Mouse (Mus musculus): ENCODE measurements around the gene Acot4.
A peak's percentile ranks its signal among the peaks of the same experiment; 100 is the strongest.
"Not testable (repeated sequence)": the region's sequence is repeated elsewhere in the genome, so short reads cannot be mapped to it uniquely, and the experiment has no call there.

The Acot4 gene

DNA sequence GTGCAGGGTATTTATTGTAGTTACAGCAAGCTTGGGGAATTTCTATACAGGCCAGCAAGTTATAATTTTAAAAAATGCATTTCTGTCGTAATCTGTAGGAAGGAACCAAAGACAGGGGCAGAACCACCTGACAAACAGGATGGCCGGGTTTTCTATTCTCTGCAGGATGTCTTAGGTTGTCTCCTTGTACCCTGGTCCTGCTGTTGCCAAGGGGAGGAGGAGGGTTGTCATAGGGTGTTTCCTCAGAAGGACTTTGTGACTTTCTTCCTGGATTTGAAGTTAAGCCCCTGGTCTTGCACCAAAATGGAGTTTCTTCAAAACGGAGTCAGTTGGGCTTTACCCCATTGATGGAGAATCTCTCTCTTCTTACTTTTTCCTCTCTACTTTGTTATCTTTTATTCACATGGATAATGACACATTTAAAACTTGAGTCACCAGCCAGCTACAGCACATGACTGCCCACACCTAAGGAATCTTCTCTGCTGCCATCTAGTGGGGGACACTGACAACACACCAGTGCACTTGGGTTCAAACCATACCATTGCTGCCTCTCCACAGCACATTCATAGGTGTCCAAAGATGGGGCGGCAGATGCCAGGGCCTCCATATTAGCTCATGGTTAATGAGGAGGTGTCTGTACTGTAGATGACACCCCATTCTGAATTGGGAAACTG, 7.4 kb upstream of the Acot4 start:
- DNase-seq (ENCODE audit: low read depth in 1 of 2, low spot score in 2 of 2), result peak in 1 of 2 experiments; percentile 51

DNA sequence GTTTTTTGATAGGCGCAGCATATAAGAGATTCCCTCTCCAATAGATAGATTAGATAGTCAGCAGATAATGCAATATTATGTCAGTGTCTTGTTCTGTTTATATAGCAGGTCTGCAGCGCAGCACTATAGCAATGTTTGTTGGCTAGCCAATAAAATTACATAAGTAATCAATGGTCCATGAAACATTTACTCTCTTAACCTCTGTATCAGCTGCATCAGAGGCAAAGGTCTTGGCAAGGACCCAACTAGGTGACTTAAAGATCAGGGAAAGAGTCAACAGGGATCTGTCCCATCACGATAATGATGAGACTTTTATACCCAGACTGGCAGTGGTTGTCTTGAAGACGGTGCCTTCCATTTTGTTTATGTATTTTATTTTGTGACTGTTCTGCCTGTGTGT, 5.3 kb upstream of the Acot4 start:
- DNase-seq (ENCODE audit: low read depth in 1 of 2, low spot score in 2 of 2), result no peak

DNA sequence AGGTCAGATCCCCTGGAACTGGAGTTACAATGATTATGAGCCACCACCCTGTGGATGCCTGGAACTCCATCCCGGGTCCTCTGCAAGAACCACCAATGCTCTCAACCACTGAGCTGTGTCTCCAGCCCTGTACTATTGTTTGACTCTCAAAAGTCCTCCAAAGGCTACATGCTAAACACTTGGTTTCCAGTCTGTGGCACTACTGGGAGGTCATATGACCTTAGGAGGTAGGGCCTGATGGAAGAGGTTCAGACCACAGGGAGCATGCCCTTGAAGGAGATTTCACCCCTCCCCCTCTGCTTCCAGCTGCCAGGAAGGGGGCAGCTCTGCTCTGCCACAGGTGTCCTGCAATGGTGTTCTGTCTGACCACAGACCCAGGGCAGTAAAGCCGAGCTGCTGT, 4.9 kb upstream of the Acot4 start:
- DNase-seq (ENCODE audit: low read depth in 1 of 2, low spot score in 2 of 2), result not testable (repeated sequence)

DNA sequence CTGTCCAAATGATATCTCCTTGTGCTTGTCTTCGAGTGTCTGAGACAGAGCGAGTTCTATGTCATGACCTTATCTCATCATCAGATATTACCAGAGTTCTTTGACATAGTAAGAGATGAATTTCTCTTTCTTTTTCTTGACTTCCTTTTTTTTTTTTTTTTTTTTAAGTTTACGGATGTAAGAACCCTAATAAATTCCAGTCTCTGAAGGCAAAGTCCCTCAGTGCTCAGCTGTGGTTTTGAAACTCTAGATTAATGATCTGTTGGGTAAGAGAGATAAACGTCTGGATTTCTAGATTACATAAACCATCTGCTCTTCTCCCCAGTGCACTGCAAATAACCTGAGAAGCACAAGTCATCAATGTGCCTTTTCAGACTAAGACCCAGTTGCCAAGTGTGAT, 4.1 kb upstream of the Acot4 start:
- no peak for DNase-seq (ENCODE audit: low read depth in 1 of 2, low spot score in 2 of 2)

DNA sequence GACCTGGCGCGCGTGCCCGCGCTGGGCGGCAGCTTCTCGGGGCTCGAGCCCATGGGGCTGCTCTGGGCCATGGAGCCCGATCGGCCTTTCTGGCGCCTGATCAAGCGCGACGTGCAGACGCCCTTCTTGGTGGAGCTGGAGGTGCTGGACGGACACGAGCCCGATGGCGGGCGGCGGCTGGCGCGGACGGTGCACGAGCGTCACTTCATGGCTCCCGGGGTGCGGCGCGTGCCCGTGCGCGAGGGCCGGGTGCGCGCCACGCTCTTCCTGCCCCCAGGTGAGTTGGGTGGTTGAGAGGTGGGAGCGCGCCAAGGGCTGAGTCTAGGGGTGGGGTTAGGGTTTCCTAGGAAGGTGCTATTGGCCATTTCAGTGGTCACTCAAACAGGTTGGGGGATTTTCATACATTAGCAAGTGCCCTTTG, 522 bp downstream of the Acot4 start, which contains the start of gene Gm49366:
Gm49366 (plus strand) TSS at position 245 of the 421 bp plus-strand sequence.
- not testable (repeated sequence) for DNase-seq (ENCODE audit: low read depth in 1 of 2, low spot score in 2 of 2)

DNA sequence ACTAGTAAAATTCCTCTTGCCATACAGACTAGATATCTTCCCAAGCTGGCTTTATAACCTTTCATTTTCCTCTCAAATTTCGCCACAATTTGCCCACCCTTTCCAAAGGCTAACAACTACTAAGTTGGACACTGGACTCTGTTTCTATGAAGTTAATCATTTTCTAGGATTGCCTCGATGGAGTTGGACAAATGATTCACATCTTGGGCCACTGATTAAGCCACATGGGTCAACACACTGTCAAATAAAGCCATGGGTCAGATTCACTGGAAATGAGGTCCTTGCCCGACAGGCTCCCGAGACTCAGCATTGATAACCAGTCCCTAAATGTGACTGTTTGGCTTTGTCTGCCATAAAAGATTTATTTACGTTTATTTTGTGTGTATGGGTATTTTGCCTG, 4.1 kb downstream of the Acot4 start:
- DNase-seq (ENCODE audit: low read depth in 1 of 2, low spot score in 2 of 2), result no peak

DNA sequence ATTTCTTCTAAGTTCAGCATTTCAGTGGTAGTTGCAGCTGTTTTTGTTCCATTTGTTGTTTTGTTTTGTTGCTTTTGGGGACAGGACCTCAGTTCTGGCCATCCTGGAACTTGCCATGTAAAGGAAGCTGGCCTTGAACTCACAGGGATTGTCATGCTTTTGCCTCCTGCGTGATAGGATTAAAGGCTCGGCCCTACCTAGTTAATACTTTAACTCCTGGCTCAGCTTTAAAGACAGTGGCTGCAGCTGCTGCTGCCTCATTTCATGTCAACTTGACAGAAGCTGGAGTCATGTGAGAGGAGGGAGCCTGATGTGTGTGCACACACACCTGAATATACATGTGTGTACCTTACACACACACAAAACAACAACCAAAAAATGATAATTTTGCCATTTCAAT, 5.9 kb downstream of the Acot4 start:
- no peak for DNase-seq (ENCODE audit: low read depth in 1 of 2, low spot score in 2 of 2)

DNA sequence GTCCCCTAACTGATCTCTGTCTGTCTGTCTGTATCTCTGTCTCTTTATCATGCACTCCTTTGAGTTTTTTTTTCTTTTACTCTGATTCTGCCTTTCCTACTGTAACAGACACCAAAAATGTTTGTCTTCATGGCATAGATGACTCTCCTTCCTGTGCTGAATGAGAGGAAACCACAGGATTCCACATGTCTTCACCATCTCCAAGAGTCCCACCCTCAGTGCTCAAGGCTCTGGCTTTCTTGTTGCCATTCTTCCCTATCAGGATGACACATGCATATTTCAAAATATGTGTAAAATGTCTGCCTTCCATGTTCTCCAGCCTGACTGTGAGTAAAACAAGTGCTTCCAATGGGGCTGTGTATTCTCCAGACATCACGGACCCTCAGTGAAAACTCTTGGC, 8.7 kb downstream of the Acot4 start:
- no peak for DNase-seq (ENCODE audit: low read depth in 1 of 2, low spot score in 2 of 2)

DNA sequence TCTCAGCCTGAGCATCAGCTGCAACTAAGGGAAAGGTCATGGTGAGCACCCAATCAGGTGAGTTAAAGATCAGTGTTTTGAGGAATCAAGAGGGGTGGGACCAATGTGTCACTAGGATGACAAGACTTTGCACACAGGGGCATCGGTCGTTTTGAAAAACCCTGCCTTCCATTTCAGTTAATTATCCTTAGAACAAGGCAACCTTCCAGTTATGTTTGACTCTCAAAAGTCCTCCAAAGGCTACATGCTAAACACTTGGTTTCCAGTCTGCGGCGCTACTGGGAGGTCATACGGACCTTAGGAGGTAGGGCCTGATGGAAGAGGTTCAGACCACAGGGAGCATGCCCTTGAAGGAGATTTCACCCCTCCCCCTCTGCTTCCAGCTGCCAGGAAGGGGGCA, 12.6 kb downstream of the Acot4 start:
- DNase-seq (ENCODE audit: low read depth in 1 of 2, low spot score in 2 of 2), result not testable (repeated sequence)

DNA sequence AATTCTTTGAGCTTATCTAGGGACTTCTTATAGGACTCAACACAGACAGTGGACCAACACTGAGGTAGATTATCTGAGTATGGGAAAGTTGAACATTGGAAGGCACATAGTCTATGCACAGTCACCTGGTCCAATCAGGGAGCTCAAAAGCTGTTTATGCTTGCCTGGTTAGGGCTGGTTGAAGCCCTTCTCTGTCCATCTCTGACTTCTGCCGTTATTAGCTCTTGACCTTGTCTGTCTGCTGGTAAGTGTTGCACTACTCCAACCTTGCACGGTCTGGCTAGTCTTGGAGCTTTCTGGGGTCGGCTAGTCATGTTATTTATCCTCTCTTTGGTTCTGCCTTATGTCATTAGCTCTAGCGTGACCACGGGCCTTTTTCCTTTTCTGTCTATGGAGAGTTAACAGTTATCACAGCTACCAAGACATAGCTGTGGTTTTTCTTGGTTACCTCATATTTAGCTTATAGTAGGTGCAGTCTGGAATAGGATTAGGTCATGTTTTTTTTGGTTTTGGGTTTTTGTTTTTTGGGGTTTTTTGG, 13.8 kb downstream of the Acot4 start, which contains the start of gene Acot3:
Acot3 (plus strand) TSS at position 208 of the 538 bp plus-strand sequence.
- DNase-seq (ENCODE audit: low read depth in 1 of 2, low spot score in 2 of 2), result no peak

DNA sequence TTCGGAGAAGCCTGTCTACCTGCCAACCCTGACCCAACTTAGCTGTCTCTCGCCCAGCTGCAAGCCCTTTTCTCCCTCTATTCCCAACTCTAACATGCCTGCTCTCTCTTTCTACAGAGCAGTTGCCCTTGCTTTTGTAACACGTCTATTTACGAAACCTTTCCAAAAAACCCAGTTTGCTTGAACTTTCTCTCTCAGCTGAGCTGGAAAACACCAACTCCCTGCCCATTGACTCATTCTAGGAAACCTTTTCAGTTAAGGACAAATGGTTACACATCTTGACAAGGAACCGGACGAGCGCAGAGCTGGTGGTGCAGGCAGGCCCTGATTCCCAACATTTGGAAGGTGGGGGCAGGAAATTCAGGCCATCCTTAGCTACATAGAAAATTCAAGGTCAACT, 14.4 kb downstream of the Acot4 start:
- no peak for DNase-seq (ENCODE audit: low read depth in 1 of 2, low spot score in 2 of 2)

DNA sequence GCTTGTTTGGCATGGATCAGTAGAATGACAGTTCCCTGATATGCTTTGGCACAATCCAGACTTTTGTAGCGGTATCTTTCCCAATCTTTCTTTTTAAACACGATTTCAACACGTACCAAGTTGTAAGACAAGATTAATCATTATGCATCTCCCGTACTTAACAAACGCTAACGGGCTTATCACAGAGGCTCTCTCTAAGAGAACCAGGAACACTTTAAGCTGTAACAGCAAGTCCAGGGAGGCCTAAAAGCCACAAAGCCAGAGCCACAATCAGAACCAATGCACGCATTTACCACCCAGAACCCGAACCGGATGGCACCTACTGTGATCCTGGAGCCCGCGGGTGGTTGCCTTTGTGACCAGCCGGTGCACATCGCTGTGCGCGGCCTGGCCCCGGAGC, 15.0 kb downstream of the Acot4 start:
- no peak for DNase-seq (ENCODE audit: low read depth in 1 of 2, low spot score in 2 of 2)

DNA sequence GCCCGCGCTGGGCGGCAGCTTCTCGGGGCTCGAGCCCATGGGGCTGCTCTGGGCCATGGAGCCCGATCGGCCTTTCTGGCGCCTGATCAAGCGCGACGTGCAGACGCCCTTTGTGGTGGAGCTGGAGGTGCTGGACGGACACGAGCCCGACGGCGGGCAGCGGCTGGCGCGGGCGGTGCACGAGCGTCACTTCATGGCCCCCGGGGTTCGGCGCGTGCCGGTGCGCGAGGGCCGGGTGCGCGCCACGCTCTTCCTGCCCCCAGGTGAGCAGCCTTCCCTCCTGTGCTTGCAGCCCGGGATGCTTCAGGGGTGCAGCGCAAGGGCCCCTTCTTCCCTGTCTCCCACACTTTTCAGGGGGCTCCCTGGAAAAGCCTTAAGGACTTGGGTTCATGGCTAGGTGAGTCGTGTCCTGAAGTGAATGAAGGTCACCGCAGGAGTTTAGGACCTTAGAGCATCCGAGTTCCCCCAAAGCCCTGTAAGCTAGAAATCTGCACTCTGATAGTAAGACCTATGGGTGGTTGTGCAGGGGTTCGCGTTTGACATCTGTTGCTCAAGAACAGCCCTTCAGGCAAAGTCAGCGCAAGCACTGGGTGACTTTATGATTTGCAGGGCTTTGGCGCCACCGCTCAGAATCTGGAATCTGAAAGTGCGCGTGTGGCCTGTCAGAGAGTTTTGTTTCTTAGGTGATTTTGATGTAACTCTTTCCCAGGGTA, 15.7 kb downstream of the Acot4 start:
- DNase-seq (ENCODE audit: low read depth in 1 of 2, low spot score in 2 of 2), result no peak

DNA sequence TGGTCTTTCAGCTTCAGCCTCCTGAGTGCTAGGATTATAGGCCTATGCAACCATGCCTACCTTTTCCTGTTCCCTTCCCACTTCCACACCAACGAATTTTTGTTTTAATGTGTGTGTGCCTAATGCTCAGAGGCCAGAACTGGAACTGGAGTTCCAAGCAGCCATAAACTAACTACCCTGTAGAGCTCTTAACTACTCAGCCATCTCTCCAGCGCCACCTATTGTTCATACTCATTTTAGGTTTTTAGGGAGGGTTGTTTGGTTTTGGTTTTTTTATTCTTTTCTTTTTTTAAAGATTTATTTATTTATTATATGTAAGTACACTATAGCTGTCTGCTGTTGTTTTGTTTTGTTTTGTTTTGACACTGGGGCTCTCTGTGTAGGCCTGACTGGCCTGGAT, 22.8 kb downstream of the Acot4 start:
- DNase-seq (ENCODE audit: low read depth in 1 of 2, low spot score in 2 of 2), result no peak

DNA sequence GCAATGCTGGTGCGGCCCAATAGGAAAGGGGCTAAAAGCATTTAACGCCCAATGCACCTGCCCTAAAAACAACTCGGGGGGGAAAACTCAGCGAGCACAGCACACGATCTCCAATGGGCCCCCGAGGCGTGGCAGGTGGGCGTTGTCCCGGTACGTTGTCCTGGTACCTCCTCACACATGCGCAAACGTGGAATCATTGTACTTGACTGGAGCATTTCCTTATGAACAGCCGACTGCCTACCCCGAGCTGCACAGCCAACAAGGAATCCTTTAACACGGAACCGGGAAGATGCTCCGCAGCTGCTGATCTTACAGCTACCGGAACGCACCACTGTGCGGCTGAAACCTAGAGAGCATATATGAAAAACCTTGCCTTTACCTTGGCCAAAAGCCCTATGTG, 24.2 kb downstream of the Acot4 start:
- DNase-seq (ENCODE audit: low read depth in 1 of 2, low spot score in 2 of 2), result no peak

DNA sequence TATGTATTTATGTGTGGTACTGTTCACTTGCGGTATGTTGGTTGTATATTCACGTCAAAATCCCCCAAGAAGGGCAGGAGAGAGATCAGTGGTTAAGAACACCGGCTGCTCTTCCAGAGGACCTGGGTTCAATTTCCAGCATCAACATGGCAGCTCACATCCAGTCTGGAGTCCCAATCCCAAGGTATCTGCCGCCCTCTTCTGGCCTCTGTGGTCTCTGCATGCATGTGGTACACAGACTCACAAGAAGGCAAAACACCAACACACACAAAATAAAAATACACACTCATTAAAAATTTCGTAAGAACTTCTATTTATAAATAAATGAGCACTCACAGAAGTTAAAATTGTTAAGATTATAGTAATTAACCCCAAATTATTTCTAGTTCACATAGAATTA, 25.0 kb downstream of the Acot4 start:
- no peak for DNase-seq (ENCODE audit: low read depth in 1 of 2, low spot score in 2 of 2)

DNA sequence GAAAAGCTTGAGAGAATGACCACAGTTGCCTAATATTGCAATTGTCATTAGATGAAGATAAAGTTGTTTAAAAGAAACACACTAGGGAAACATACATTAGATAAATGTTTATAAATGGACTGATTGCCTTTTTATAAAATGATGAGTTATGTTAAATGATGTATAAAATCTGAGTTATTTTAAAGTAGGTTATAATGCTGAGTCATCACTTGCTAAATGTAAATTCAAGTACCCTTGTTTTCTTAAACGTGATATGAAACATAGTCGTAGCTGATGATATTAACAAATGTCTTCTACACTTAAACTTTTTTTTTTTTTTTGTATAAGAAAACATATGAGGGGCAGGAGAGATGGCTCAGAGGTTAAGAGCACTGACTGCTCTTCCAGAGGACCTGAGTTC, 25.7 kb downstream of the Acot4 start:
- no peak for DNase-seq (ENCODE audit: low read depth in 1 of 2, low spot score in 2 of 2)

DNA sequence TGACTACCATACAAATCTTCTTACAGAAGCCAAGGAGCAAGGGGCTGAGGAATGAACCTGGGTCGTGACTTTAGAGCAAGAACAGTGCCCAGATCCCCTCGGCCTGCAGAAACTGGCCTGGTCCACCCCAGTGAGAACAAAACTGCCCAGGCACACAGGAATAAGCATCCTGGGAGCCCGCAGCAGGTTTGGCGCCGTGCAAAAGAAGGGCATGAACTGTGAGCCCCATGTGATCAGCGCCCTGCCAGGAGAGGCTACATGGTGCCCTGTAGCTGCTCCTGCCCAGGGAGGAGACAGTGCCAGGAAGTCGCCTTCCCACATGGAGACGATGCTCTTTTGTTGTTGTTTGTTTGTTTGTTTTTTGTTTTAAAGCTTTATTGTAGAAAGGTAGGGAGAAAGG, 26.4 kb downstream of the Acot4 start:
- no peak for DNase-seq (ENCODE audit: low read depth in 1 of 2, low spot score in 2 of 2)

DNA sequence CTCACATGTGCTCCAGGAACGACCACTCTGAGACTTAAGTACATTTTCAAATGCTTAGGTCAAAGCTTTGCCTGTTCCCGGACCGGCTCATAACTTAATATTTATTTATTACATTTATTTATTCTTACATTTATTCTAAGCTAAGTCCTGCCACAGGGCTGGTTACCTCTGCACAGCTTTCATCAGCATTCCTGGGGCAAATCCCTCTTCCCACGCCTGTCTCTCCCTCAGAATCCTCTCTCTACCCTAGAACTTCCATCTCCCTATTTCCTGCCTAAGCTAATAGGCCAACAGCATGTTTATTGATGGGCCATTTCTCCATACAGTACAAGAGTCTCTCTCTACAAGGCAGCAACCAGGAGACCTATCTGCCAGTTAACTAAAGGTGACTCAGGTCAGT, 29.6 kb downstream of the Acot4 start:
- no peak for DNase-seq (ENCODE audit: low read depth in 1 of 2, low spot score in 2 of 2)

DNA sequence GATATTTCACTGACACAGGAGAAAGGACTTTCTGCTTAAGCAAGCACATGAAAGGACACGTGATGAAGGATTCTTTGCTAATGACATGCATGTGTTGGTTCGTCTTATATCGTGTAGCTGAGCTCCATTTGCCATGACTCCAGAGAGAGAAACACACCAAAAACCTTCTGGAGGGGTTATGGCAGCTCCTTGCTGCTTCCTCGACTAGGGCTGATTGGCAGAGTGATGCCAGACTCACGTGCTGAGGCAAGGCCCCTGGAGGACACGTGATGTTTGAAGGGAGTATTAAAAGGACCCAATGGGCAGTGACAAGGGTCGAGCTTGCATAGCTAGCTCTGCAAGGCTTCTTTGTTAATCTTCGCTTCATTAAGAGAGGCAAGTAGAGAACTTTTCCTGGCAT, 30.1 kb downstream of the Acot4 start:
- DNase-seq (ENCODE audit: low read depth in 1 of 2, low spot score in 2 of 2), result no peak

DNA sequence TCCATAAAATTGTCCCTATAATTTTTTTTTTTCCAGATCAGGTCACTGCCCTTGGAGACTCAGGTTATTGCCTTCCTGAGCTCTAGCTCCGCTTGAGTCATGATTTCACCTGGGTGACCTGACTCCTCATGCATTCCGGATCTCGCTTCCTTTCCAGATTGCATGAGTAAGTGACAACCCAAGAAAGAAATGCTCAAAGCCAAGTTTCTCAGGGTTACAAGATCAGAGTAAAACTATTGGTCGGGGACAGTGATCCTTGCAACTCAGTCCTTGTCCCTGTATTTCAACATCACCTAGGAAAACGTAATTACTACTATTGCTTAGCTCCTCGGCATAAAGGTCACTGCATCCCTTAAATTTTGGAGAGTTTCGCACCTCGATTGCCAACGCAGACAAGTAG, 30.8 kb downstream of the Acot4 start, which contains the start of gene Acot5:
Acot5 (plus strand) TSS at position 340 of the 400 bp plus-strand sequence.
- DNase-seq (ENCODE audit: low read depth in 1 of 2, low spot score in 2 of 2), result no peak

DNA sequence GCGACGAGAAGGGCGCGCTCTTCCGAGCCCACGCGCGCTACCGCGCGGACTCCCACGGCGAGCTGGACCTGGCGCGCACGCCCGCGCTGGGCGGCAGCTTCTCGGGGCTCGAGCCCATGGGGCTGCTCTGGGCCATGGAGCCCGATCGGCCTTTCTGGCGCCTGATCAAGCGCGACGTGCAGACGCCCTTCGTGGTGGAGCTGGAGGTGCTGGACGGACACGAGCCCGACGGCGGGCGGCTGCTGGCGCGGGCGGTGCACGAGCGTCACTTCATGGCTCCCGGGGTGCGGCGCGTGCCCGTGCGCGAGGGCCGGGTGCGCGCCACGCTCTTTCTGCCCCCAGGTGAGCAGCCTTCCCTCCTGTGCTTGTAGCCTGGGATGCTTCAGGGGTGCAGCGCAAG, 31.4 kb downstream of the Acot4 start:
- DNase-seq (ENCODE audit: low read depth in 1 of 2, low spot score in 2 of 2), result not testable (repeated sequence)
